Mouse (Mus musculus) myocyte (in vitro differentiated cells): Measurements from ENCODE around the gene Cchcr1. TPM values are rescaled to one million over a fixed set of nuclear protein-coding genes. Genes with fewer than 3 reads are reported as not detected.

Experiments used
- H3K27me3 ChIP-seq: one replicate; pipeline ENCODE4 v1.6.1; 2011; ENCODE audit not compliant: control insufficient read depth, insufficient read depth, insufficient read length
- H3K36me3 ChIP-seq: one replicate; pipeline ENCODE4 v1.6.1; 2011; ENCODE audit not compliant: control insufficient read depth, insufficient read depth
- H3K4me2 ChIP-seq: one replicate; pipeline ENCODE4 v1.6.1; 2011; ENCODE audit warnings: low read depth, control low read depth
- H3K4me3 ChIP-seq: one replicate; pipeline ENCODE4 v1.5.1; 2011; ENCODE audit warnings: mild to moderate bottlenecking, control low read depth, moderate library complexity
- H3K79me2 ChIP-seq: one replicate; pipeline ENCODE4 v1.6.1; 2011; ENCODE audit not compliant: control insufficient read depth, insufficient read depth
- H3ac ChIP-seq: one replicate; pipeline ENCODE4 v1.6.1; 2011; ENCODE audit not compliant: control insufficient read depth, insufficient read length
- CEBPB ChIP-seq: IDR thresholded peaks from 2 replicates; pipeline ENCODE4 v1.6.1; 2011; ENCODE audit warnings: mild to moderate bottlenecking, moderate library complexity; ENCODE audit not compliant: poor library complexity, insufficient read depth, severe bottlenecking
- E2F4 ChIP-seq: IDR thresholded peaks from one replicate; pipeline ENCODE4 v1.6.1; 2011; ENCODE audit warnings: mild to moderate bottlenecking, control low read depth, moderate library complexity; ENCODE audit not compliant: insufficient read depth
- MAX ChIP-seq: IDR thresholded peaks from one replicate; pipeline ENCODE4 v1.6.1; 2011; ENCODE audit warnings: low read depth, mild to moderate bottlenecking, control low read depth
- MYOD1 ChIP-seq, 3 experiments: IDR thresholded peaks; one replicate each; pipeline ENCODE4 v1.6.1; 2011; ENCODE audit warnings: control low read depth in 2 of 3, low read depth in 2 of 3, mild to moderate bottlenecking in 2 of 3, moderate library complexity in 1 of 3; ENCODE audit not compliant: insufficient read length in 2 of 3, control insufficient read depth in 1 of 3
- MYOG ChIP-seq, 3 experiments: IDR thresholded peaks; one replicate each; pipeline ENCODE4 v1.6.1; 2011; ENCODE audit warnings: control low read depth in 2 of 3, low read depth in 2 of 3, mild to moderate bottlenecking in 2 of 3; ENCODE audit not compliant: insufficient read length in 2 of 3, control insufficient read depth in 1 of 3, insufficient read depth in 1 of 3
- POLR2A ChIP-seq: IDR thresholded peaks from one replicate; pipeline ENCODE4 v1.6.1; 2011; ENCODE audit warnings: low read depth, mild to moderate bottlenecking, control low read depth, moderate library complexity; ENCODE audit not compliant: insufficient read length
- POLR2AphosphoS2 ChIP-seq: IDR thresholded peaks from one replicate; pipeline ENCODE4 v1.6.1; 2011; ENCODE audit warnings: low read depth, control low read depth; ENCODE audit not compliant: insufficient read length
- REST ChIP-seq: IDR thresholded peaks from one replicate; pipeline ENCODE4 v1.6.1; 2011; ENCODE audit warnings: mild to moderate bottlenecking, control low read depth, moderate library complexity; ENCODE audit not compliant: insufficient read depth, insufficient read length
- SRF ChIP-seq: IDR thresholded peaks from one replicate; pipeline ENCODE4 v1.6.1; 2011; ENCODE audit warnings: low read depth; ENCODE audit not compliant: control insufficient read depth, insufficient read length
- TCF12 ChIP-seq: IDR thresholded peaks from one replicate; pipeline ENCODE4 v1.6.1; 2011; ENCODE audit warnings: mild to moderate bottlenecking, control low read depth; ENCODE audit not compliant: poor library complexity, insufficient read depth, severe bottlenecking
- TCF3 ChIP-seq: IDR thresholded peaks from one replicate; pipeline ENCODE4 v1.6.1; 2011; ENCODE audit warnings: low read depth, control low read depth; ENCODE audit not compliant: insufficient read length
- USF1 ChIP-seq: IDR thresholded peaks from one replicate; pipeline ENCODE4 v1.6.1; 2011; ENCODE audit warnings: low read depth, mild to moderate bottlenecking, control low read depth, moderate library complexity
- polyA plus RNA-seq: library from polyadenylated mRNA; unstranded; fragments of >200 nt; fragmentation: generic; extraction: Trizol; gene quantifications from one replicate; pipeline ENCODE4 v1.2.1, GENCODE M21; 2012; ENCODE audit warnings: missing spikeins

Cchcr1 gene
- polyA plus RNA-seq, 1 experiment: 8.8 TPM

DNA sequence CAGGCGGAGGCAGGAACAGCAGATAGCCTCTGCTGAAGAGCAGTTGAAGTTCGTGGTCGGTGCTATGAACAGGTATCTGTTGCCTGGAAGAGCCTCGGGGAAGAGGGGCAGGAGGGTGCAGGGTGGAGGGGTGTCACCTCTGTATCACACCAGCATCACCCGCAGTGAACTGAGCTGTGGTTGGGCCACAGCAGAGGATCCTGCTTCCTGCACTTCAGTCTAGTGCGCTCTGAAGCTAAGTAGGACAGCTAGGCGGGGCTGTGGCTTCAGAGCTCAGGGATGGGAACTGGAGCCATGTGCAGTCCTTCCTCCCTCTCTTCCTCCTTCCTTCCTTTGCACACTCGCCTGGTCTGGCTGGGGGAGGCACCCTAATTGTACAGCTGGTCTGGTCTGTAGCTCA lies 9.7 kb downstream of the Cchcr1 start:
- no peak for TF ChIP-seq TCF12
- Histone ChIP-seq H3K79me2 (no peaks in the 10 kb centered on the region), H3K36me3 (no peaks in the 10 kb centered on the region), H3K4me3 (no peak overlapping the region), H3ac (no peak overlapping the region), H3K4me2 (no peak overlapping the region), H3K27me3 (no peaks in the 10 kb centered on the region)

DNA sequence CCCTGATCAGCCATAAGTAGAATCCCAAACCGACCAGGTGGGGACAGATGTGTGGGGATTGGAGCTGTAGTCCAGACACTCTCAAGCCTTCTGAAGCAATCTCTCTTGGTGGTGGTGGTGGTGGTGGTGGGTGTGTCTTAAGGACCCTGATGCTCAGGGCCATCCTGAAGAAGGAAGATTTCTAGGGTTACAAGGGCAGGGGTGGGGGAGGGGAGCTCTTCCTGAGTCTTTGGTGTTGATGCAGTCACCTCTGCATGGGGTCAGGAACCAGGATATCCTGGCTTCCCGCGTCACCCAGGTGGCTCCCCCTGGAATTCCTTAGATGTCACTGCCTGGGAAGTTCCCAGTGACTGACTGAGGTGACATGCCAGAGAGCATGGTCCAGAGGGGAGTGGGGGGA lies 15.5 kb downstream of the Cchcr1 start:
- Histone ChIP-seq H3K4me2 (no peak overlapping the region), H3ac (no peak overlapping the region), H3K36me3 (no peaks in the 10 kb centered on the region), H3K4me3 (no peak overlapping the region), H3K79me2 (no peaks in the 10 kb centered on the region), H3K27me3 (no peaks in the 10 kb centered on the region)
- TF ChIP-seq REST (no peak), MAX (no peak), POLR2A (no peak), MYOG (IDR thresholded peaks at IDR 0.05; ENCODE audit: control insufficient read depth in 1 of 3, insufficient read depth in 1 of 3, insufficient read length in 2 of 3, low read depth in 2 of 3) (no peak), MYOD1 (IDR thresholded peaks at IDR 0.05; ENCODE audit: control insufficient read depth in 1 of 3, insufficient read length in 2 of 3, low read depth in 2 of 3) (no peak), USF1 (no peak), CEBPB (no peak), TCF3 (no peak)

DNA sequence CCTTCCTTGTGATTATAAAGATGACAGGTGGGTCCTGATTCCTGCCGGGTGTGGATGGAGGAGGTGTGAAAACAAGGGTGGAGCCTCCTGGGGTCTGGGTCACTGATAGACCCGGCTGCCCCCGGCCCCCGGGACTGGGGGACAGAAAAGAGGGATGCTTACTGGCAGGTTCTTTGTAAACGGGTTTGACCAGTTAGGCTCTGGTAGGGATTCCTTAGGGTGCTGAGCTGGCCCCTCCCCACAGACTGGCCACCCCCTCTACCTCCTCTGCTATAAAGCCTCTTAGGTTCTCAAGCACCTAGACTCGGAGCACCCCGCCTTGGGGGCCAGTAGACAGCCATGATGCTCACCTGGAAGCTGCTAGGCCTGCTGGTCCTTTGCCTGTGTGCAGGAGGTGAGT lies 16.0 kb downstream of the Cchcr1 start, which contains the start of gene Psors1c2:
Gene Psors1c2, plus strand, starts transcription at position 301 of the 400 bp plus-strand sequence.
- H3K79me2 ChIP-seq: no peaks in the 10 kb centered on the region
- no peak within 1 kb of the TSS for H3ac ChIP-seq
- no peaks in the 10 kb centered on the region for H3K27me3 ChIP-seq
- no peaks in the 10 kb centered on the region for H3K36me3 ChIP-seq
- TF ChIP-seq TCF12: no peak
- TF ChIP-seq SRF: no peak
- TF ChIP-seq CEBPB: no peak
- TF ChIP-seq MYOD1 (IDR thresholded peaks at IDR 0.05; ENCODE audit: control insufficient read depth in 1 of 3, insufficient read length in 2 of 3, low read depth in 2 of 3): no peak
- no peak for TF ChIP-seq POLR2AphosphoS2
- TF ChIP-seq MYOG (IDR thresholded peaks at IDR 0.05; ENCODE audit: control insufficient read depth in 1 of 3, insufficient read depth in 1 of 3, insufficient read length in 2 of 3, low read depth in 2 of 3): no peak
- no peak for TF ChIP-seq E2F4
- no peak for TF ChIP-seq USF1
- TF ChIP-seq TCF3: no peak
- TF ChIP-seq REST: no peak
- no peak for TF ChIP-seq MAX
- TF ChIP-seq POLR2A: no peak
- H3K4me2 ChIP-seq: no peak within 1 kb of the TSS
- no peak within 1 kb of the TSS for H3K4me3 ChIP-seq

DNA sequence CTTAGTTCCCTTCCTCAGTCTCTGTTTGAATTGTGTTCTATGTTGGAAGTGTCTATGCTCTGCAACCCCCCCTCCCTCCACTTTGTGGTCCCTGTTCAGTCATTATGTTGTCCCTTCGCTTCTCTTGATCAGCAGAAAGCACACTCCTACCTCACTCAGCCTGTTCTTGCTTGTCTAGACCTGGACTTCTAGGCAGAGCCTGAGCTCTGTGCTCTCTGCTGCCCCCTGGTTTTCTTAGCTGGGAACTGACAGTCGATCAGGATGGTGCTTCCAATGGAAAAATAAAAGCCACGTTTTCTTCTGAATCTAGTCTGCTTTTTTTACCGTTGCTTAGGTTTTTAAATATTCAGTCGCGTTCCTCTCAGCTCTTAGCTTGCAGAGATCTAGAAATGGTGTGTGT lies 17.4 kb downstream of the Cchcr1 start:
- no peak overlapping the region for H3K4me2 ChIP-seq
- H3K79me2 ChIP-seq: no peaks in the 10 kb centered on the region
- no peaks in the 10 kb centered on the region for H3K36me3 ChIP-seq
- TF ChIP-seq POLR2AphosphoS2 (no peak), REST (no peak), USF1 (no peak), TCF12 (no peak), TCF3 (no peak), CEBPB (no peak), MYOD1 (IDR thresholded peaks at IDR 0.05; ENCODE audit: control insufficient read depth in 1 of 3, insufficient read length in 2 of 3, low read depth in 2 of 3) (no peak)
- H3K27me3 ChIP-seq: no peaks in the 10 kb centered on the region
- H3ac ChIP-seq: no peak overlapping the region
- H3K4me3 ChIP-seq: no peak overlapping the region

DNA sequence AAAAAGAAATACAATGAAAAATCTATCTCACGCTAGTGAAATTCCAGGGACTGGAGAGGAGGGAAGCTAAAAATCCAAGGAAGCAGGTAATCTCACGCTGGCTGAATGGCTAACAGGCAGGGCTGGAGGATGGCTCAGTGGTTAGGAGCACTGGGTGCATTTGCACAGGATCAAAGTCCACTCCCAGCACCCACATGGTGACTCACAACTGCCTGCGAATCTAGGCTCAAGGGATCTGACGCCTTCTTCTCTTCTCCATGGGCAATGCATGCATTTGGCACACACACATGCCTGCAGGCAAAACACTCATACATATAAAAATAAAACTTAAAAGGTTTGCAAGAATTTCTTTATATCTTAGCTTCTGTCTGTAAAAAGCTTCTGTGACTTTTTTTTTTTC lies 20.5 kb downstream of the Cchcr1 start:
- Histone ChIP-seq H3K79me2 (no peaks in the 10 kb centered on the region), H3K4me3 (no peak overlapping the region), H3ac (no peak overlapping the region), H3K27me3 (no peaks in the 10 kb centered on the region), H3K36me3 (no peaks in the 10 kb centered on the region), H3K4me2 (no peak overlapping the region)
- TF ChIP-seq TCF3: no peak
- TF ChIP-seq USF1: no peak
- TF ChIP-seq REST: no peak
- TF ChIP-seq MYOD1 (IDR thresholded peaks at IDR 0.05; ENCODE audit: control insufficient read depth in 1 of 3, insufficient read length in 2 of 3, low read depth in 2 of 3): no peak
- TF ChIP-seq TCF12: no peak
- TF ChIP-seq MAX: no peak
- no peak for TF ChIP-seq POLR2AphosphoS2
- no peak for TF ChIP-seq POLR2A
- TF ChIP-seq E2F4: no peak
- TF ChIP-seq MYOG (IDR thresholded peaks at IDR 0.05; ENCODE audit: control insufficient read depth in 1 of 3, insufficient read depth in 1 of 3, insufficient read length in 2 of 3, low read depth in 2 of 3): no peak
- no peak for TF ChIP-seq CEBPB
- no peak for TF ChIP-seq SRF
